Mouse (Mus musculus) MN1 (cell line): ENCODE data around the gene Tmem150a.

Source experiments
- DNase-seq: peaks from one replicate; pipeline ENCODE4 v3.0.0-alpha.2; 2016; ENCODE audit warnings: low spot score

The Tmem150a gene

GRCm38 (mm10) chr6:72374206-72374605 lies 19.0 kb downstream of the Tmem150a start:
- no peak for DNase-seq

DNA sequence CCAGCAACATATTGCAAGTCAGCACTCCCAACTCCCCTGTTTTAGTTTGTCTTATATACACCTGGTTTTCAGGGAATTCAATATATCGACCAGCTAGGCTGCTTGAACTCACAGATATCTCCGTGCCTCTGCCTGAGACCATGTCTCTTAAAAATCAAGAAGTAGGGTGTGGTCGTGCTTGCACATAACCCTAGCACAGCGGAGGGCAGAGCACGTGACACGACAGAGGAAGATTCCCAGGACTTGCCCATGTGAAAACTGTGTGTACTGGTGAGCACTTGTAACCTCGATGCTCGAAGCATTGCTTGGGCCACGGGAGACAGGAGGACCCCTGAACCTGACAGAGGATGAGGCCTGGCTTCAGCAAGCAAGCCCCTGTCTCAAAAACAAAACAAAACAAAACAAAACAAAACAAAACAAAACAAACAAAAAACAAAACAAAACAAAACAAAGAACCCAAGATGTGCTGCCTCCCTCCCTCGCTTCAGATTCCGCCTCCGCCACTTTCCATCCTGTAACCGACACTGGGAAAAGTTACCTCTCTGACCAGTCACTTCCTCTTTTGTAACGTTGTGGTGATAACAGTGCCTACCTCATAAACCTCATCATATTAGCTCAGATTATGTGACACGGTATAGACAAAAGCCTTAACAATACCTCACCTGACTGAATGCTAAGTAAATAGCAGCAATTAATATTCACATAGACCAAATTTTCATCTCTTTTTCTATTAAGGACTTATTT lies 19.7 kb downstream of the Tmem150a start:
- no peak for DNase-seq

GRCm38 (mm10) chr6:72378510-72379234 lies 23.4 kb downstream of the Tmem150a start:
- DNase-seq, result no peak

DNA sequence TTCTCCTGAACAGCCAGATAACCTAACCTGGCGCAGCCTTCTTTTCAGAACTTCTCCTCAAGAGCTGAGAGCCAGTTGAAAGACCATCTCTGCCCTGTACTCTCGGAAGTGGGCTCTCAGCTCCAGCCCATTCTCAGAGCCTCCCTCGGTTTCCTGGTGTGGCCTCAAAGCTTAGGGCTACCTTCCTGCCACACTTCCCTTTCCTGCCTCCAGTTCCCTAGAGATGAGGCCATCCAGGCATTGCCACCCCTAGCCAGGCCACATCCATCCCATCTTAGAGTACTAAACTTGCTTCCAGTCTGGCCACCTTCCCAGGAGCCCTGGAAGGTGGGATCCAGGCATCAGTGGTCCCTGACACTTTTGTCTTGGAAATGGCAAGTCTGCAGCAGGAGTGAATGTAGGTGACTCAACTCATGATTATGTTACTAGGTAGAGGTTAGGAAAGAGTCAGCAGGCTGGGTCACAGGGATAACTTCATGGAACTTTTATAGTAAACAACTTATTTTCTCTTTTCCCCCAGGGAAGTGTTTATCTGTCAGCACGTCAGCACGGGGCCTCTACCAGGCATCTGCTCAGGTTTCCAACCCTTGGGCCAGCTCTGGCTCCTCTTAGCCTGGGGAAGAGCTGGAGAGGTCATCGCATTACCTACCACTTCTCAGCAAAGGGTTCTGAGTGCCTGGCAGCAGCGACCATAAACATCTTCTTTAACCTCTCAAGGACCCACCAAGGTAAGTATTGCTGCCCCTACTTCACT lies 24.3 kb downstream of the Tmem150a start:
- DNase-seq, result no peak

DNA sequence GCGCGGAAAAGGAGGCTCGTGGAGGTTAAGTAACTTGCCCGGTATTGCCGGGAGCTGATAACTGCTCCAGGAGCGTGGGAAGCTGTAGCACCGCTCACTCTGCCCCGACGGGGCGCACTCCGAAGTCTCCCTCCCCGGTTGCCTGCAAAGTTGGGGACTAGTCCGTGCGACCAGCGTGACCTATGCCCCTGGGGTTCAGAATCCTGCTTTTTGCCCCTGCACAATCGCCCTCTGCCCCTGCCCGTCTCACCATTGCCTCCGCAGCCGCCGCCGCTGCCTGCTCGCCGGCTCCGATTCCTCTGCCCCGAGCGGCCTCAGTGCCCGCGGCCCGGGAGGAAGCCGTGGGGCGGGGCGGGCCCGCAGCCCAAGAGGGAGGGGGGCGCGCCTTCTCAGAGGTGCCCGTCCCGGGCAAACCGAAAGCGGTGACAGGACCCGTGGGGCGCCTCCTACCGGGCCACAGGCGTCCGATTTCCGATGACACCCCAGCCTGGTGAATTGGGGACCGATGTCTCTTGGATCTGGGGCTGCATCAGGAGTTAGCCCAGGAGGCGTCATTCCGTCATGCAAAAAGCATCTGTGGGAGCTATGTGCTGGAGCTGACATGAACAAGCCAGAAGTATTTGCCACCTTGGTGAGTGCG lies 25.0 kb downstream of the Tmem150a start, which contains the start of gene Vamp5:
Gene Vamp5 (minus strand): TSS at position 338 of the 640 bp plus-strand sequence.
- peak; percentile 65 for DNase-seq

GRCm38 (mm10) chr6:72382494-72382893 lies 27.2 kb downstream of the Tmem150a start:
- no peak for DNase-seq

DNA sequence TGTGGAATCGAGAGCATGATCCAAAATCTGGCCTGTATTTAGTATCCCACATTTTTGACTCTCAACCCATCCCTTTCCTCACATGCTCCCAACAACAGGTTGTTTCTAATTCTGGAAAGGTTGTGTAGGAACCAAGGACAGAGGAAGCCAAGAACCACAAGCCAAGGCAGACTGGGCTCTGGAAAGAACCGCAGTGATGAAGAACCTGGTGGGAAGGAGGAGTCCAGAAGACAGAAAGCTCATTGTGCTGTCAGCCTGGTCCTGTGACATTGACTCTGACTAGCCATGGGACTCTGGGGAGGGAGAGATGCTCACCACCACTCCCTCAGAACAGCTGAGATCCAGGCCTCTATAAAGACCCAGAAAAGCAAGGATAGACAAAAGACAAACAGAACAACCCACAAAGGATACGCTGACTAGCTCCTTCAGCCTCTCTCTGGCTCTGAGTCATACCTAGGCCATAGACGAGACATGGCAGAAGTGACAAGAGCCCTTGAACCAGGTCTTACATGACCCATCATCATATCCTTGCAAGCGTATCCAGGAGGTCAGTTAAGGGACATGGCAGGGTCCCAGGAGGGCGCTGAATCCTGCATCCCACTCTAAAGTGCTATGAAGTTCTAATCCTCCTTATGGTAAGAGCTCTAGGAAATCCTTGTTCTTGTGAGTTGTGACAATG lies 28.0 kb downstream of the Tmem150a start:
- no peak for DNase-seq

GRCm38 (mm10) chr6:72383952-72384351 lies 28.7 kb downstream of the Tmem150a start:
- no peak for DNase-seq

DNA sequence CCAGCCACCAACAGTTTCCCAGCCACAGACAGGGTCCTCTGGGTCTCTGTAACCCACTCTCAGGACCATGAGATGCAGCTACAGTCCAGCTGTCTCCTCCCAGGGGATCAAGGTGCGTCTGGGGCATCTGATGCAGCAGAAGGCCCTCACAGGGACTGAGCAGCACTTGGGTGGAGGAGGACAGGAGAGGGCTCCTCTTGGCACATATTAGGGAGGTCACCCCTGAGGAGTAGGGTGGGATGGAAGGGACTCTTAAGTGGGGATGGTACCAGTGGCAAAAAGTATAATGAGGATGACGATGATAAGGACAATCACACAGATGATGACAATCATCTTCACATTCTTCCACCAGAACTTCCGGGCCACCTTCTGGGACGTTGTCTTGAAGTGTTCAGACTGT lies 30.0 kb downstream of the Tmem150a start:
- DNase-seq, result no peak

DNA sequence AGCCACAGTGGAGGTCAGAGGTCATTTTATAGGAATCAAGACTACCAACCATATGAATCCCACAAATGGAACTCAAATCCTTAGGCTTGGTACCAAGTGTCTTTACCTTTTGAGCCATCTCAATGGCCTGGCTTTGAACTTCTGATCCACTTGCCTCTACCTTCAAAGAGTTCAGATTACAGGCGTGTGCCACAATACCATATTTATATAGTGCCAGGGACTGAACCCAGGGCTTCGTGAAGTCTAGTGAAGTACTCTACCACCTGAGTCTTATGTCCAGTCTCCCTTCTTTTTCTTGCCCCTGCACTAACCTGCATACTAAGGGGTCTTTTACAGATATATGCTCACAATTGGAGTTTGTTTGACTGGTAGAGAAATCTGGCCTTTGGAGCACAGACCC lies 31.3 kb downstream of the Tmem150a start:
- DNase-seq, result no peak

DNA sequence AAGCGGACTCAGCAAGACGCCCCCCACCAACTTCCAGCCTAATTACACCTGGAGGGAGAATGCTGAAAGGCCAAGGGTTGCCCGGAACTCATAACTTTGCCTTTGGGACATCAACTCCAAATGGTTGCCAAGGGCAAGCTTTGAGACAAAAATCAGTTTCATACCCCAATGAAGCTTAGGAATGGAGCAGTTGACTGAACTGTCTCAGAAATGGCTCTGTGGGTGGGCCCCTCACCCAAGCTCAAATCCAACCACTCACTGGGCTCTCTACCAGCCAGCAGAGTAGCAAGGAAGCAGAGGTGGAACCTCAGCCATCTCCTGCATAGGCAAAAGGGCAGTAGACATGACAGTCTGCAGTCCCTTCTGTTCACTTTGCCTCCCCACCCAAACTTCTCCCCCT lies 32.6 kb downstream of the Tmem150a start:
- no peak for DNase-seq

DNA sequence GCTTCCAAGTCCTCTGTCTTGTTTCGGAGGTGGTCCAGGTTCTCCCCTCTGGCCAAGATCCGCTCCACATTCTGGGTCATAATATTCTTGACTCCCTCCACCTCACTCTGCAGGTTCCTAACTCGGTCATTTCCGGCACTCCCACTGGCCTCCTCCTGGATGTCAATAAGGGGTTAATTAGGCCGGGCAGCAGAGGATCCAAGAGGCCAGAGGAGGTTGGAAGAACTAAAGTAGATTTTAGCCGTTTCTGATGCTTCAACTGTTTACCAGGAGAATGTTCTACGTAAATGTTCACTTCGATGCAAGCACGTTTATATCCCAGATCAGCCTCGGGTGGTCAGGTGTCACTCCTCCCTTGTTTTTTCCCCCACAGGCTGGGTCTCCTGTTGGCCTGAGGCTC lies 33.0 kb downstream of the Tmem150a start:
- no peak for DNase-seq

DNA sequence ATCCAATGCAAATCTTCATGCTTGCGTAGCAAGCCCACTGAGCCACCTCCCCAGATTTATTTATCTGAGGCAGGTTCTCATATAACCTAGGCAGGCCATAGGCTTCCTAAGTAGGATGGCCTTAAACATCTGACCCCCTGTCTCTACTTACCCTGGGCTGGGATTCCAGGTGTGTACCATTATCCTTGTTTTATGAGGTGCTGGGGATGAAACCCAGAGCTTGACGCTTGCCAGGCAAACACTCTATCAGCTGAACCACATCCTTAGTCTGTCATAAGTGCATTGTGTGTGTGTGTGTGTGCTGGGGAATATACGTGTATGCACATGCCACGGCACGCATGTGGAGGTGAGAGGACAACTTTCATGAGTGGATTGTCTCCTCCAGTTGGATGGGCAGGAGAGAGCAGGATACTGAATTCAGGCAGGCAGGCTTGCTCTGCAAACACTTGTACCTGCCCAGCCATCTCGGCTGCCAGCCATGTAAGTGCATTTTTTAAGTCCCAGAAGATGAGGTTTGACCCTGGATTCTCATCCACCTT lies 33.6 kb downstream of the Tmem150a start:
- no peak for DNase-seq

DNA sequence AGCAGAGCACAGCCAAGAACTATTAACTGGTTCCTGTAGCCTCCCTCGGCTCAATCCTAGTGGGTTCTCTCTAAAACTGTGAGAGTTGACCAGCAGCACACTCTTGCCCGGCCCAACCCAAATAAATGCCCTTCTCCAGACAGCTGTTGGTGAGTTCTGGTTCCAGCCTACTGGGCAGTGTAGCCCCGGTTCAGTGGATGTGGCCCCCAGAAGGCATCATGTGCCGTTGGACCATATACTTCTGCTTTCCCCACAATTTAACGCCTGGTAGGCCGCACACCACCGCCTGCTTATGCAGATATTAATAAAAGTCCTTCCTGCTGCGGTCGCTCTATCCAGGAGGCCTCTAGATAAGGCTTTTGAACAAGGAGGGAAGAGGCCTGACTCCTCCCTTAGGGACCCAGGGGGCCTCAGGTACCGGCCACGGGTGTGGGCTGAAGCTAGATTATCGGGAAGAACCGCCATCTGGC lies 34.3 kb downstream of the Tmem150a start:
- no peak for DNase-seq

DNA sequence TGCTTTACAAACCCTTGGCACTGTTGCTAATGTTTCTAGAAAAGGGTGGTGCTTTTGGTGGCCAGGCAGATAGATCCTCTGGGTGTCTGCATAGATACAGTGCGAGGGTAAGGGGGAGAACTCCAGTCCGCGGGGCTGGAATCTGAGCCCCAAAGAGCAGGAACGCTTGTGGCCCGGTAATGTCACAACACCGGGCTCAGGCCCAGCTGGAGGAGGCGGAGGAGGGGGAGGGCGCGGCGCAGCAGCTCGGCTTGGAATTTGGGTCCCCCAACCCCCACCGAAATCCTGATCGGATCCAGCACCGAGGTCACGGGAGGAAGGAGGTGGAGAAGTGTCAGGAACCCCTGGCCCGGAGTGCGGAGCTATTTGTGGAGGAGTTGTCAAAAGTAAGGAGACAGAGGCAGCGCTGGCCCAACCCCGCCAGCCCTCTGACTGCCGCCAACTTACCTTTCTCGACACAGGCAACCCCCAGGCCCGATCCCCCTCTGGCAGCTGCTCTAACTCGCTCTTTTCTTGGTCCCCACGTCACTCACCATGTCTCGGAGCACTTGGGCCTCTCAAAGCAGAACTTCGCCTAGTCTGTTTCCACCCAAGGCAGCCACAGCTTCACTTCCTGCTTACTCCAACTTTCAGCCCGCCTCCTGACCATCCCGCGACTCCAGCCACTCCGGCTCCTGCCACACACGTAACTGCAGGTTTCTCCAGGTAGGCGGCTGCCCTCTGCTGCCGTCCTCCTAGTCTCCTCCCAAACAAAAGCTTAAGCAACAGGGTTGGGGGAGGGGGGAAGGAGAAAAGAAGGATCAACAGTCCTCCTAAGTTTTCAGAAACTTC lies 34.9 kb downstream of the Tmem150a start, which contains the start of gene Vamp8:
Gene Vamp8 (minus strand): TSS at position 763 of the 831 bp plus-strand sequence.
- peak; percentile 21 for DNase-seq

GRCm38 (mm10) chr6:72390795-72391521 lies 35.7 kb downstream of the Tmem150a start:
- no peak for DNase-seq

DNA sequence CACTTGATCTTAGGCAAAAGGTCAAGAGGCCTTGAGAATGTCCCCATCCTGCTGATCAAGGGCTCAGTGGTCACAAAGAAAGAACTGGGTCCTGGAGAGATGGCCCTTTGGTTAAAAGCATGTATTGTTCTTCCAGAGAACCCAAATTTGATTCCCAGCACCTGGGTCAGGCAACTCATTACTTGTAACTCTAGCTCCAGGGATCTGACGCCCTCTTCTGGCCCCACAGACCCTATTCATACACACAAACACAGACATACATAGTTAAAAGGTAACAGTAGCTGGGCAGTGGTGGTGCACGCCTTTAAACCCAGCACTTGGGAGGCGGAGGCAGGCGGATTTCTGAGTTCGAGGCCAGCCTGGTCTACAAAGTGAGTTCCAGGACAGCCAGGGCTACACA lies 37.1 kb downstream of the Tmem150a start:
- DNase-seq, result no peak

DNA sequence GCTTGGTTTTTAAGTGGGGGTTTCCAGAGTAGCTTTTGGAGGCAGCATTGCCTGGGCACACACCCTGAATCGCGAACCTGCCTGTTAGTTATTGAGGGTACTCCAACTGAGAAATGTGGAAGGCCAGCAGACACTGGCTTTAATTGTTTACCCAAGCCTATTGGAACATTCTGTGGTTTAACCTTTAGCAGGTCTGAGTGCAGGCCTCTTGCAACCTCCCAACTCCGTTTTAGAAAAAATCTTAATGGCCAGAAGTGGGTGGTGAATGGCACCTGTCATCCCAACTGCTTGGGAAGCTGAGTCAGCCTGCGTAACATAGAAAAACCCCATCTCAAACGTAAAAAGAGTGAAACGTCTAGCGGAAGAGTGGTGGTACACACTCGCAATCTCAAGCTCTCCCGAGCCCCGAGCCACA lies 41.6 kb downstream of the Tmem150a start:
- no peak for DNase-seq

DNA sequence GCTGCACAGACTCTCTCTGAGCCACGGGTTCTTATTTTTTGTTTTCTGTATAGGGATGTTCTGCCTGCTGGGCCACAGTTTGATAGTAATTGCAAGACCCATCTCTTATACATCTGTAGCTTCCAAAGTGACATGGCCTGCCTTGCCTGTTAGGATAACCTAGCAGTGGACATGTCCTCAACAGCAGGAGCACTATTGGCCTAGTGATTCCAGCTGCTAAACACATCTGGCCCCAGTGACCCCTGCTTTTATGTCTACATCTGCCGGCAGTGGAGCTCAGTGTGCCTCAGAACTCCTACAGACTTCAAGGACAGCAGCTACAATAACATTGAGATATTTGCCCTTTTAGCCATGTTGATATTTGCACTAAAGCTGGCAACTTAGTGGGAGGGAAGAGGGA lies 44.7 kb downstream of the Tmem150a start:
- no peak for DNase-seq

DNA sequence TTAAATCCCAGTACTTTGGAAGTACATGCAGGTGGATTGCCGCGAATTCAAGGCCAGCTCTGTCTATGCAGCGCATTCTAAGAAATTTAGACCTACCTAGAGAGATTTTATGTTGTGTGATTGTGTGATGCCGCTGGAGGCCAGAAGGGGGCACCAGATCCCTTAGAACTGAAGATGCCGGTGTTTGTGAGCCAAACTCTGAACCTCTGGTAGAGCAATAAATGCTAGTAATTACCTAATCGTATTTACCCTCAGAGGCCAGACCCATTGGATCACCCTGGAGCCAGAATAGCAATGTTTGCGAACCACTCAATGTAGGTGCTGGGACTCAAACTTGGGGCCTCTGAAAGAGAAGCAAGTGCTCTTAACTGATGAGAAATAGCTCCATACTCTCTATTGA lies 46.6 kb downstream of the Tmem150a start:
- DNase-seq, result peak; percentile 51
